Mouse (Mus musculus) intestine, embryonic 16.5 days (tissue): ENCODE results near the gene Trpv4. TPM values are rescaled to one million over a fixed set of nuclear protein-coding genes. Genes with fewer than 3 reads are reported as not detected.

Experiments
- polyA plus RNA-seq: library from polyadenylated mRNA; unstranded; fragments of >200 nt; fragmentation: Nextera tagmentation; extraction: Ambion mirVana; gene quantifications from 2 replicates; pipeline ENCODE4 v1.2.1, GENCODE M21; 2015

Trpv4 gene
- polyA plus RNA-seq, 1 experiment from 2014 or later = 0.93 TPM

Other genes starting within 250 kb of the Trpv4 start
- gene Mmab, start 214.4 kb downstream of the Trpv4 start, polyA plus RNA-seq = 30.4 and 34.6 TPM in 2 replicates
- 61.0 and 61.7 TPM in 2 replicates for gene Mvk, start 214.2 kb downstream of the Trpv4 start, polyA plus RNA-seq
- gene Fam222a, start 90.4 kb downstream of the Trpv4 start, polyA plus RNA-seq = 3.9 and 5.8 TPM in 2 replicates
- 100 and 103 TPM in 2 replicates for gene Gltp, start 32.6 kb upstream of the Trpv4 start, polyA plus RNA-seq
- gene Tchp, start 49.3 kb upstream of the Trpv4 start, polyA plus RNA-seq = 5.8 and 8.2 TPM in 2 replicates
- 12.7 and 16.7 TPM in 2 replicates for gene Ankrd13a, start 116.3 kb upstream of the Trpv4 start, polyA plus RNA-seq
- 27.1 and 29.9 TPM in 2 replicates for gene Git2, start 117.1 kb upstream of the Trpv4 start, polyA plus RNA-seq
- gene 1500011B03Rik, start 165.0 kb upstream of the Trpv4 start, polyA plus RNA-seq = 51.5 and 54.7 TPM in 2 replicates
- gene 4930519G04Rik, start 195.2 kb upstream of the Trpv4 start, polyA plus RNA-seq = not detected in 2 replicates
- gene Gm9936, start 200.3 kb upstream of the Trpv4 start, polyA plus RNA-seq = 0.10 TPM in 2 replicates
- gene Oasl2, start 238.5 kb upstream of the Trpv4 start, polyA plus RNA-seq = 6.0 and 7.4 TPM in 2 replicates